Mouse (Mus musculus) bone marrow macrophage, adult 2 months (primary cell): ENCODE measurements around the gene Pcare. TPM values are rescaled to one million over a fixed set of nuclear protein-coding genes. Genes with fewer than 3 reads are reported as not detected.

Experiments
- H3K27ac ChIP-seq: 2 replicates; pipeline ENCODE4 v1.5.1; 2012; ENCODE audit warnings: low read depth, low read length; ENCODE audit not compliant: insufficient read depth
- H3K4me1 ChIP-seq: 2 replicates; pipeline ENCODE4 v1.6.1; 2012; ENCODE audit warnings: low read length; ENCODE audit not compliant: control insufficient read depth, insufficient read depth
- H3K4me3 ChIP-seq: 2 replicates; pipeline ENCODE4 v1.5.1; 2012; ENCODE audit warnings: mild to moderate bottlenecking, low read length, moderate library complexity; ENCODE audit not compliant: insufficient read depth
- CTCF ChIP-seq: IDR thresholded peaks from 2 replicates; pipeline ENCODE4 v1.5.1; 2012; ENCODE audit warnings: low read depth, mild to moderate bottlenecking, low read length, moderate library complexity
- POLR2A ChIP-seq: IDR thresholded peaks from 2 replicates; pipeline ENCODE4 v1.6.1; 2012; ENCODE audit warnings: mild to moderate bottlenecking, low read depth, low read length, borderline replicate concordance
- polyA plus RNA-seq: library from polyadenylated mRNA; stranded (reverse); fragments of >200 nt; gene quantifications from 2 replicates; pipeline ENCODE4 v1.2.4, GENCODE M21; 2012; ENCODE audit not compliant: missing spikeins, insufficient read depth, insufficient read length

Gene Pcare
- polyA plus RNA-seq, 1 experiment: not detected

GRCm38 (mm10) chr17:71698619-71698956, 54.1 kb downstream of the Pcare start:
- no peak overlapping the region for H3K27ac ChIP-seq
- H3K4me3 ChIP-seq: no peak overlapping the region
- TF ChIP-seq CTCF (no peak), POLR2A (no peak)
- H3K4me1 ChIP-seq: 0 out of 2 replicates have a peak, but pooled peaks cover 3% of the 10 kb centered on the region

- no peaks in the 10 kb centered on the region for H3K4me1 ChIP-seq
- no peak for TF ChIP-seq POLR2A
- TF ChIP-seq CTCF: no peak
- no peak overlapping the region for H3K4me3 ChIP-seq
- no peak overlapping the region for H3K27ac ChIP-seq
Measured at GRCm38 (mm10) chr17:71697896-71698618, 54.6 kb downstream of the Pcare start.

- no peaks in the 10 kb centered on the region for H3K4me1 ChIP-seq
- no peak overlapping the region for H3K4me3 ChIP-seq
- H3K27ac ChIP-seq: no peak overlapping the region
- TF ChIP-seq POLR2A (no peak), CTCF (no peak)
Measured at GRCm38 (mm10) chr17:71696396-71696795, 56.3 kb downstream of the Pcare start.

GRCm38 (mm10) chr17:71695716-71696315, 56.9 kb downstream of the Pcare start:
- H3K4me3 ChIP-seq: no peak overlapping the region
- no peak overlapping the region for H3K27ac ChIP-seq
- TF ChIP-seq CTCF (no peak), POLR2A (no peak)
- no peaks in the 10 kb centered on the region for H3K4me1 ChIP-seq

- no peak for TF ChIP-seq CTCF
- TF ChIP-seq POLR2A: no peak
- Histone ChIP-seq H3K4me1 (no peaks in the 10 kb centered on the region), H3K27ac (no peak overlapping the region), H3K4me3 (no peak overlapping the region)
Measured at GRCm38 (mm10) chr17:71695151-71695550, 57.5 kb downstream of the Pcare start.

GRCm38 (mm10) chr17:71693780-71694179, 58.9 kb downstream of the Pcare start:
- Histone ChIP-seq H3K27ac (no peak overlapping the region), H3K4me1 (no peaks in the 10 kb centered on the region), H3K4me3 (no peak overlapping the region)
- TF ChIP-seq POLR2A: no peak
- TF ChIP-seq CTCF: peak; percentile 38; the same call in 1 of the 2 replicates

Other genes with a start within 250 kb of the Pcare start
- 34.5 and 37.8 TPM in 2 replicates for gene Ndc80, start 226.0 kb downstream of the Pcare start, polyA plus RNA-seq
- not detected in 2 replicates for gene Spdya, start 200.8 kb downstream of the Pcare start, polyA plus RNA-seq
- gene Wdr43, start 137.0 kb downstream of the Pcare start, polyA plus RNA-seq: 29.9 and 32.7 TPM in 2 replicates
- not detected in 2 replicates for gene Togaram2, start 79.6 kb downstream of the Pcare start, polyA plus RNA-seq
- gene Clip4, start 15.6 kb upstream of the Pcare start, polyA plus RNA-seq: not detected in 2 replicates